Mouse (Mus musculus) kidney, adult 2 months (tissue): Measurements from ENCODE around the gene Meis1. TPM values are rescaled to one million over a fixed set of nuclear protein-coding genes. Genes with fewer than 3 reads are reported as not detected.

Experiments
- DNase-seq: peaks from one replicate; pipeline ENCODE4 v3.0.0; 2021
- H3K27ac ChIP-seq: fragments of 200-500 bp; 2 replicates; pipeline ENCODE4 v1.5.1; 2012; ENCODE audit warnings: low read depth, low read length, control low read depth, inconsistent platforms; ENCODE audit not compliant: insufficient read depth
- H3K27me3 ChIP-seq: fragments of 200-500 bp; replicated peaks from 2 replicates; pipeline ENCODE4 v1.6.1; 2012; ENCODE audit warnings: mild to moderate bottlenecking, moderate library complexity, low read length, inconsistent platforms; ENCODE audit not compliant: control insufficient read depth, insufficient read depth
- H3K36me3 ChIP-seq: fragments of 200-500 bp; 2 replicates; pipeline ENCODE4 v1.6.1; 2012; ENCODE audit warnings: mild to moderate bottlenecking, moderate library complexity, low read length, inconsistent platforms; ENCODE audit not compliant: control insufficient read depth, insufficient read depth
- H3K4me1 ChIP-seq: fragments of 200-500 bp; 2 replicates; pipeline ENCODE4 v1.6.1; 2011; ENCODE audit warnings: low read length; ENCODE audit not compliant: control insufficient read depth, insufficient read depth
- H3K4me3 ChIP-seq: fragments of 200-500 bp; 2 replicates; pipeline ENCODE4 v1.5.1; 2011; ENCODE audit warnings: mild to moderate bottlenecking, low read depth, low read length, control low read depth; ENCODE audit not compliant: insufficient read depth
- CTCF ChIP-seq: fragments of 200-500 bp; conservative IDR thresholded peaks from 2 replicates; pipeline ENCODE4 v1.5.1; 2011; ENCODE audit warnings: low read depth, mild to moderate bottlenecking, control low read depth, low read length, moderate library complexity, mixed read lengths; ENCODE audit not compliant: insufficient read depth, insufficient read length
- POLR2A ChIP-seq: fragments of 200-500 bp; IDR thresholded peaks from one replicate; pipeline ENCODE4 v1.6.1; 2011; ENCODE audit warnings: low read depth, low read length, control low read depth
- WGBS: fragments of 180-500 bp; shearing (Covaris S2); methylation state at CpG from one replicate; pipeline ENCODE4 v1.1.7; 2018; 5-methylcytosine and 5-hydroxymethylcytosine counted together
- polyA plus RNA-seq: library from polyadenylated mRNA; depleted of rRNA; stranded (reverse); fragments of >200 nt; gene quantifications from 2 replicates; pipeline ENCODE4 v1.2.3, GENCODE M21; 2012

Gene Meis1
- polyA plus RNA-seq, 1 experiment, result 6.2 TPM

GRCm38 (mm10) chr11:18983294-18983693, 35.5 kb downstream of the Meis1 start:
- Histone ChIP-seq H3K27ac (no peak overlapping the region), H3K27me3 (no peaks in the 10 kb centered on the region), H3K36me3 (no peaks in the 10 kb centered on the region; the same call in 1 of the 2 replicates), H3K4me3 (no peak overlapping the region), H3K4me1 (no peaks in the 10 kb centered on the region)
- TF ChIP-seq CTCF, result no peak
- TF ChIP-seq POLR2A, result no peak
- 77% methylated on average over 7 of the region's 7 CpGs for WGBS
- DNase-seq, result no peak

GRCm38 (mm10) chr11:18982331-18982730, 36.5 kb downstream of the Meis1 start:
- TF ChIP-seq CTCF (no peak), POLR2A (no peak)
- Histone ChIP-seq H3K27ac (no peak overlapping the region), H3K27me3 (no peaks in the 10 kb centered on the region), H3K36me3 (no peaks in the 10 kb centered on the region; the same call in 1 of the 2 replicates), H3K4me3 (no peak overlapping the region), H3K4me1 (no peaks in the 10 kb centered on the region)
- DNase-seq, result no peak
- WGBS, result 52% methylated on average over 3 of the region's 3 CpGs

- no peak for TF ChIP-seq CTCF
- Histone ChIP-seq H3K36me3 (no peaks in the 10 kb centered on the region), H3K27ac (no peak overlapping the region), H3K4me1 (no peaks in the 10 kb centered on the region), H3K4me3 (no peak overlapping the region), H3K27me3 (no peaks in the 10 kb centered on the region)
- DNase-seq, result no peak
- WGBS, result 70% methylated on average over 4 of the region's 4 CpGs
These were observed 37.4 kb downstream of the Meis1 start for GRCm38 (mm10) chr11:18981367-18981766.

- TF ChIP-seq POLR2A (no peak), CTCF (no peak)
- no peaks in the 10 kb centered on the region for H3K36me3 ChIP-seq
- H3K27ac ChIP-seq, result no peak overlapping the region
- DNase-seq, result no peak
- WGBS, result 60% methylated on average over 5 of the region's 5 CpGs
- H3K4me3 ChIP-seq, result no peak overlapping the region
- H3K27me3 ChIP-seq, result no peaks in the 10 kb centered on the region
- H3K4me1 ChIP-seq, result no peaks in the 10 kb centered on the region
These were observed 38.2 kb downstream of the Meis1 start for GRCm38 (mm10) chr11:18980615-18981014.

GRCm38 (mm10) chr11:18975087-18975486, 43.7 kb downstream of the Meis1 start:
- DNase-seq, result no peak
- WGBS, result 96% methylated on average over 1 of the region's 1 CpGs
- TF ChIP-seq POLR2A (no peak), CTCF (no peak)
- no peaks in the 10 kb centered on the region for H3K36me3 ChIP-seq
- H3K27ac ChIP-seq, result no peak overlapping the region
- peaks cover 2% of the 10 kb centered on the region; the same call in 1 of the 2 replicates for H3K4me1 ChIP-seq
- H3K4me3 ChIP-seq, result no peak overlapping the region
- H3K27me3 ChIP-seq, result no peaks in the 10 kb centered on the region

- WGBS, result 43% methylated on average over 3 of the region's 3 CpGs
- Histone ChIP-seq H3K36me3 (no peaks in the 10 kb centered on the region), H3K4me3 (no peak overlapping the region), H3K4me1 (peaks cover 5% of the 10 kb centered on the region; the same call in 1 of the 2 replicates), H3K27ac (no peak overlapping the region), H3K27me3 (no peaks in the 10 kb centered on the region)
- TF ChIP-seq POLR2A (no peak), CTCF (no peak)
- no peak for DNase-seq
These were observed 45.0 kb downstream of the Meis1 start for GRCm38 (mm10) chr11:18973808-18974207.

GRCm38 (mm10) chr11:18972968-18973367, 45.8 kb downstream of the Meis1 start:
- H3K27ac ChIP-seq, result no peak overlapping the region
- H3K36me3 ChIP-seq, result no peaks in the 10 kb centered on the region
- H3K27me3 ChIP-seq, result no peaks in the 10 kb centered on the region
- TF ChIP-seq CTCF, result no peak
- TF ChIP-seq POLR2A, result no peak
- no peak overlapping the region for H3K4me3 ChIP-seq
- DNase-seq, result no peak
- peaks cover 5% of the 10 kb centered on the region; the same call in 1 of the 2 replicates for H3K4me1 ChIP-seq
